Mouse (Mus musculus) kidney, embryonic 14.5 days (tissue): Measurements from ENCODE around the gene Hes3. TPM values are rescaled to one million over a fixed set of nuclear protein-coding genes. Genes with fewer than 3 reads are reported as not detected.

Source experiments
- ATAC-seq: fragments of 200-750 bp; cut with Nextera tagmentation; 2 replicates; pipeline ENCODE4 v1.8.0; 2017; ENCODE audit warnings: moderate number of reproducible peaks, mild to moderate bottlenecking, moderate TSS enrichment, moderate library complexity; ENCODE audit not compliant: low FRiP score, low TSS enrichment
- H3K27ac ChIP-seq: fragments of 300-500 bp; sonication (generic); 2 replicates; pipeline ENCODE4 v1.5.1; 2014; ENCODE audit warnings: low read depth, mild to moderate bottlenecking, low read length, moderate library complexity, mixed read lengths
- H3K27me3 ChIP-seq: fragments of 300-500 bp; sonication (generic); 2 replicates; pipeline ENCODE4 v1.6.1; 2014; ENCODE audit warnings: mild to moderate bottlenecking, low read length; ENCODE audit not compliant: control insufficient read depth, insufficient read depth
- H3K36me3 ChIP-seq: fragments of 300-500 bp; sonication (generic); 2 replicates; pipeline ENCODE4 v1.6.1; 2014; ENCODE audit warnings: low read length, mixed read lengths; ENCODE audit not compliant: control insufficient read depth, insufficient read depth
- H3K4me1 ChIP-seq: fragments of 300-500 bp; sonication (generic); 2 replicates; pipeline ENCODE4 v1.6.1; 2014; ENCODE audit warnings: low read length, mixed read lengths; ENCODE audit not compliant: control insufficient read depth, insufficient read depth
- H3K4me2 ChIP-seq: fragments of 300-500 bp; sonication (generic); replicated peaks from 2 replicates; pipeline ENCODE4 v1.6.1; 2014; ENCODE audit warnings: low read depth, mild to moderate bottlenecking, low read length
- H3K4me3 ChIP-seq: fragments of 300-500 bp; sonication (generic); 2 replicates; pipeline ENCODE4 v1.5.1; 2014; ENCODE audit warnings: mild to moderate bottlenecking, low read length
- H3K9ac ChIP-seq: fragments of 300-500 bp; sonication (generic); 2 replicates; pipeline ENCODE4 v1.6.1; 2014; ENCODE audit warnings: low read depth, mild to moderate bottlenecking, low read length, moderate library complexity
- H3K9me3 ChIP-seq: fragments of 300-500 bp; sonication (generic); 2 replicates; pipeline ENCODE4 v1.6.1; 2016; ENCODE audit warnings: low read length; ENCODE audit not compliant: control insufficient read depth
- WGBS: fragments of 180-500 bp; shearing (Covaris S2); extraction: QIAGEN DNeasy Blood & Tissue Kit; methylation state at CpG from one replicate; pipeline ENCODE4 v1.1.7; 2014; 5-methylcytosine and 5-hydroxymethylcytosine counted together
- polyA plus RNA-seq: library from polyadenylated mRNA; unstranded; fragments of >200 nt; fragmentation: Nextera tagmentation; extraction: Ambion mirVana; gene quantifications from 2 replicates; pipeline ENCODE4 v1.2.1, GENCODE M21; 2014

Gene Hes3
- polyA plus RNA-seq, 1 experiment from 2014 or later = not detected

DNA sequence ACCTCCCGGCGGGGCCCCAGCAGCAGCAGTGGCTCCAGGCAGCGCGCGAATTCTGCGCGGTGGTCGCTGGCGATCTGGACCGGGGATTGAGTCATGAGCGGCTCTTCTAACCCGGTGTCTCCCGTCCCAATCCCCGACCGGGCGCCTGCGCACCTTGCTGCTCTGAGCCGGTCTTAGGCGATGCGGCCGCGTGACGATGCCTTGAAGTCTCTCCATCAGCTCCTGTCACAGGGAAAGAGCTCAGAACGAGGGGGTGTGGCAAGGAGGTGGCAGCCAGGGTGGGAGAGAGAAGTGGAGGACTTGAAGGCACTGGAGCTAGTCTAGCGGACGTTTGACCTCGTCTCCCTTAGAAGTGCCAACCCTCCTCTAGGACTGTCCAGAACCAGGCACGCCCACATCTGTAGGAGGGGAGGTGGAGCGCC, 21.8 kb upstream of the Hes3 start:
- Histone ChIP-seq H3K27ac (no peak overlapping the region), H3K4me3 (peak overlapping the region; percentile 36), H3K9ac (no peak overlapping the region), H3K4me2 (peak overlapping the region; percentile 74), H3K4me1 (peaks cover 34% of the 10 kb centered on the region), H3K27me3 (peaks cover 65% of the 10 kb centered on the region), H3K9me3 (no peaks in the 10 kb centered on the region), H3K36me3 (peaks cover 8% of the 10 kb centered on the region; the same call in 1 of the 2 replicates)
- ATAC-seq = peak; percentile 26; the same call in 1 of the 2 replicates
- under 1% methylated on average over 29 of the region's 29 CpGs for WGBS

DNA sequence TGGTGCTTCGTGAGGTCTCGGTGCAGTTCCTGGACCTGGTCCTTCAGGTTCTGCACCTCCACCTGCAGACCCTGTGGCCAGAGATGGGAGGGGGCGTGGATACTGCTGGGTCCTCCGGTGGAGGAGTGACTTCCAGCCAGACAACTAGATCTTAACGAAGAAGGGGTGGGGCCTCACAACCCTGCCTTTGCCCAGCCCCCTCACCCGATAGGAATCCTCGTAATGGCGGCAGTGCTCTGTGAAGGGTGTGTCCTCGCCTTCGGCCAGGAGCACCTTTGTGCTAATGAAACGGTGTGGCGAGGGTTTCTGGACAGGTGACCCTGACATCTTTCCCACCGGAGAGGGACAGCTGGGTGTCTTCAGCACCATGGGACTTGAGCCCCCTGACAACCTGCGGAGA, 20.7 kb upstream of the Hes3 start:
- ATAC-seq = peak; percentile 21; the same call in 1 of the 2 replicates
- H3K36me3 ChIP-seq = peaks cover 8% of the 10 kb centered on the region; the same call in 1 of the 2 replicates
- H3K4me1 ChIP-seq = peaks cover 31% of the 10 kb centered on the region
- no peak overlapping the region for H3K9ac ChIP-seq
- H3K27me3 ChIP-seq = peaks cover 62% of the 10 kb centered on the region
- peak overlapping the region; percentile 74 for H3K4me2 ChIP-seq
- no peak overlapping the region for H3K27ac ChIP-seq
- peak overlapping the region; percentile 17 for H3K4me3 ChIP-seq
- 3% methylated on average over 14 of the region's 14 CpGs for WGBS
- no peaks in the 10 kb centered on the region for H3K9me3 ChIP-seq

- no peak overlapping the region for H3K27ac ChIP-seq
- no peak overlapping the region for H3K9ac ChIP-seq
- peaks cover 35% of the 10 kb centered on the region for H3K36me3 ChIP-seq
- ATAC-seq = no peak
- H3K9me3 ChIP-seq = no peaks in the 10 kb centered on the region
- peaks cover 6% of the 10 kb centered on the region; the same call in 1 of the 2 replicates for H3K4me1 ChIP-seq
- 86% methylated on average over 9 of the region's 9 CpGs for WGBS
- peaks cover 16% of the 10 kb centered on the region for H3K27me3 ChIP-seq
- H3K4me3 ChIP-seq = no peak overlapping the region
- H3K4me2 ChIP-seq = no peak overlapping the region
Measured at GRCm38 (mm10) chr4:152307542-152307941, 16.1 kb upstream of the Hes3 start.

DNA sequence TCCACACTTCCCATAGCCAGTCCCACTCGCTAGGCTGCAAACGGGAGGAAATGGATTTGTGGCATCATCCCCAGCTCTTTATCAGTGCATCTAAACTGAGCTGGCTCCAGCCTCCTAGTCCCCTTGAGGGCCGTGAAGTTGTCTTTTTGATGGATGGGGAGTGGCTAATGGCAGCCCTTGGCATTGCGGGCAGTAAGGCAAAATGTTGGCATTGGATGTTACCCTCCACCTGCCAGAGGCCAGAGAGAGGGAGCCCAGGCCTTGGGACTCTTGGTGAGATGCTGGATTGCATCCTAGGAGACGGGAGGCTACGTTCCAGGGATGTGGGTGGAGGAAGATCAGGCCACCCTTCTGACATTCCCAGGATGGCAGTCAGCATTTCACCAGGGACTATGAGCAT, 14.5 kb upstream of the Hes3 start:
- H3K27me3 ChIP-seq = peaks cover under 1% of the 10 kb centered on the region; the same call in 1 of the 2 replicates
- peaks cover 44% of the 10 kb centered on the region for H3K36me3 ChIP-seq
- H3K27ac ChIP-seq = no peak overlapping the region
- no peak overlapping the region for H3K9ac ChIP-seq
- H3K4me2 ChIP-seq = no peak overlapping the region
- no peak overlapping the region for H3K4me3 ChIP-seq
- 70% methylated on average over 6 of the region's 6 CpGs for WGBS
- no peak for ATAC-seq
- H3K4me1 ChIP-seq = 0 out of 2 replicates have a peak, but pooled peaks cover under 1% of the 10 kb centered on the region
- no peaks in the 10 kb centered on the region for H3K9me3 ChIP-seq

- H3K36me3 ChIP-seq = peaks cover 55% of the 10 kb centered on the region
Measured at GRCm38 (mm10) chr4:152304685-152305084, 13.2 kb upstream of the Hes3 start.

DNA sequence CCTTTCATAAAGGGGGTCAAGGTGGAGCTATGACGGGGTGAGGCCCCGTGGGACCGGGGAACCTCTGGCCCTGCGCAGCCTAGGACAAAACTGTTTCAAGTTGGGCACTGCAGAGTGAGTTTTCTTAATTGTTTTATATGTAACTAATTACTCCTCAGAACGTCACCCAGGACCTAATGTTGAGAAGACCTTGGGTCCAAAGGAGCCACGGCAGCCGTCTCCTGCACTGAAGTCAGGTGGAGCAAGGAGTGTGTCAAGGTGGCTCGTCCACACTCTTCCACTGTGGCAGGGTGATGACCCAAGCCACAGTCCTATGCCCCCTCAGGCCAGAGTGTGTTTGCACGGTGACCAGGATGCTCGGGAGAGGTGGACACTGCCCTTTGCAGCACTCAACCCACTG, 11.7 kb upstream of the Hes3 start:
- no peaks in the 10 kb centered on the region for H3K9me3 ChIP-seq
- ATAC-seq = no peak

More at GRCm38 (mm10) chr4:152304685-152305084, 13.2 kb upstream of the Hes3 start:
- WGBS = 91% methylated on average over 6 of the region's 6 CpGs
- ATAC-seq = no peak
- no peaks in the 10 kb centered on the region for H3K9me3 ChIP-seq
- no peak overlapping the region for H3K27ac ChIP-seq
- H3K27me3 ChIP-seq = no peaks in the 10 kb centered on the region
- H3K9ac ChIP-seq = no peak overlapping the region
- no peak overlapping the region for H3K4me2 ChIP-seq
- H3K4me3 ChIP-seq = no peak overlapping the region
- 0 out of 2 replicates have a peak, but pooled peaks cover 7% of the 10 kb centered on the region for H3K4me1 ChIP-seq

GRCm38 (mm10) chr4:152302012-152302411, 10.6 kb upstream of the Hes3 start:
- Histone ChIP-seq H3K4me3 (no peak overlapping the region), H3K27ac (no peak overlapping the region), H3K36me3 (peaks cover 48% of the 10 kb centered on the region), H3K9ac (no peak overlapping the region), H3K27me3 (no peaks in the 10 kb centered on the region), H3K4me2 (no peak overlapping the region), H3K9me3 (no peaks in the 10 kb centered on the region), H3K4me1 (peaks cover 21% of the 10 kb centered on the region)
- 72% methylated on average over 11 of the region's 11 CpGs for WGBS
- ATAC-seq = no peak

More for the DNA sequence above, 11.7 kb upstream of the Hes3 start:
- Histone ChIP-seq H3K9ac (no peak overlapping the region), H3K36me3 (peaks cover 48% of the 10 kb centered on the region), H3K4me2 (no peak overlapping the region), H3K4me3 (no peak overlapping the region), H3K27me3 (no peaks in the 10 kb centered on the region), H3K27ac (no peak overlapping the region), H3K4me1 (peaks cover 17% of the 10 kb centered on the region)
- 80% methylated on average over 10 of the region's 10 CpGs for whole genome bisulfite sequencing

DNA sequence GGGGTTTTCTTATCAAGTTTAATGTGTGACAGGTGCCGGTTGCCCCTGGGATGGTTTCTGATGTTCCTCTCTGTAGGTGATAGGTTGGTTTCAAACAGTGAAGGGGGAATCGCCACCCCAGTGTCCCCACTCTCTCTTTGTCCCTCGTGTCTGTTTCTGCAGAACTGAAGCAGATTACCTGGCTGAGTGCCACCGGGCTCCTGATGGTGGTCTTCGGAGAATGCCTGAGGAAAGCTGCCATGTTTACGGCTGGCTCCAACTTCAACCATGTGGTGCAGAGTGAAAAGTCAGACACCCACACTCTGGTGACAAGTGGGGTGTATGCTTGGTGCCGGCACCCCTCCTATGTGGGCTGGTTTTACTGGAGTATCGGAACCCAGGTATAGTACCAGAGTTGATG, 8.9 kb upstream of the Hes3 start:
- WGBS = 93% methylated on average over 8 of the region's 8 CpGs
- no peak overlapping the region for H3K4me2 ChIP-seq
- ATAC-seq = no peak
- no peak overlapping the region for H3K4me3 ChIP-seq
- peaks cover 21% of the 10 kb centered on the region for H3K4me1 ChIP-seq
- peaks cover 48% of the 10 kb centered on the region for H3K36me3 ChIP-seq
- H3K27me3 ChIP-seq = no peaks in the 10 kb centered on the region
- H3K9me3 ChIP-seq = no peaks in the 10 kb centered on the region
- H3K27ac ChIP-seq = no peak overlapping the region
- no peak overlapping the region for H3K9ac ChIP-seq

GRCm38 (mm10) chr4:152298836-152299235, 7.4 kb upstream of the Hes3 start:
- ATAC-seq = no peak
- Histone ChIP-seq H3K36me3 (peaks cover 34% of the 10 kb centered on the region), H3K4me2 (peak overlapping the region; percentile 76; the same call in 1 of the 2 replicates), H3K27ac (no peak overlapping the region), H3K27me3 (0 out of 2 replicates have a peak, but pooled peaks cover 5% of the 10 kb centered on the region), H3K9ac (peak overlapping the region; percentile 97; the same call in 1 of the 2 replicates), H3K4me1 (peaks cover 21% of the 10 kb centered on the region), H3K9me3 (no peaks in the 10 kb centered on the region), H3K4me3 (no peak overlapping the region)
- 88% methylated on average over 14 of the region's 14 CpGs for WGBS
